Mouse (Mus musculus) ES-CJ7 (cell line): ENCODE measurements around the gene Inppl1.

Experiments used
- DNase-seq: peaks from one replicate; pipeline ENCODE4 v3.0.0; 2011; ENCODE audit warnings: low read depth, low spot score

Inppl1 gene

GRCm38 (mm10) chr7:101837606-101838471 is at the start of gene Inppl1:
Gene Inppl1 (minus strand): TSS chr7:101838229.
- DNase-seq = peak; percentile 97

- DNase-seq = no peak
These were observed 48.2 kb upstream of the Inppl1 start for GRCm38 (mm10) chr7:101886274-101886673.

GRCm38 (mm10) chr7:101884160-101884559 is 46.1 kb upstream of the Inppl1 start:
- no peak for DNase-seq

- DNase-seq = no peak
These were observed 44.6 kb upstream of the Inppl1 start for GRCm38 (mm10) chr7:101882413-101883154.

GRCm38 (mm10) chr7:101880855-101881254 is 42.8 kb upstream of the Inppl1 start:
- no peak for DNase-seq

GRCm38 (mm10) chr7:101875978-101876377 is 37.9 kb upstream of the Inppl1 start:
- no peak for DNase-seq

- no peak for DNase-seq
These were observed 33.3 kb upstream of the Inppl1 start for GRCm38 (mm10) chr7:101871296-101871695.

- no peak for DNase-seq
These were observed 32.6 kb upstream of the Inppl1 start, which contains the start of gene Folr1 for GRCm38 (mm10) chr7:101870629-101871028. Gene Folr1 (minus strand): TSS chr7:101870788.

- DNase-seq = peak; percentile 54
These were observed 31.1 kb upstream of the Inppl1 start for GRCm38 (mm10) chr7:101869163-101869500.

GRCm38 (mm10) chr7:101868241-101869162 is 30.5 kb upstream of the Inppl1 start:
- peak; percentile 64 for DNase-seq

GRCm38 (mm10) chr7:101867482-101867881 is 29.5 kb upstream of the Inppl1 start:
- DNase-seq = no peak

- DNase-seq = peak; percentile 82
These were observed 28.6 kb upstream of the Inppl1 start for GRCm38 (mm10) chr7:101866491-101867265.

- no peak for DNase-seq
These were observed 25.4 kb upstream of the Inppl1 start, which contains the start of gene Anapc15 for GRCm38 (mm10) chr7:101863415-101863814. Gene Anapc15 (plus strand): TSS chr7:101863715.

- DNase-seq = peak; percentile 47
These were observed 24.3 kb upstream of the Inppl1 start for GRCm38 (mm10) chr7:101862291-101862690.

GRCm38 (mm10) chr7:101860978-101861377 is 22.9 kb upstream of the Inppl1 start:
- DNase-seq = no peak

GRCm38 (mm10) chr7:101858362-101858761 is 20.3 kb upstream of the Inppl1 start:
- DNase-seq = no peak

GRCm38 (mm10) chr7:101857094-101857493 is 19.1 kb upstream of the Inppl1 start, which contains the start of gene Folr2:
Gene Folr2 (minus strand): TSS chr7:101857194.
- DNase-seq = no peak

GRCm38 (mm10) chr7:101853816-101854215 is 15.8 kb upstream of the Inppl1 start:
- DNase-seq = no peak

GRCm38 (mm10) chr7:101852846-101853245 is 14.8 kb upstream of the Inppl1 start:
- no peak for DNase-seq

GRCm38 (mm10) chr7:101851689-101852088 is 13.7 kb upstream of the Inppl1 start:
- DNase-seq = no peak

- peak; percentile 39 for DNase-seq
These were observed 9.9 kb upstream of the Inppl1 start for GRCm38 (mm10) chr7:101847934-101848333.
